Mouse (Mus musculus) intestine, embryonic 14.5 days (tissue): ENCODE data around the gene Fancc. TPM values are rescaled to one million over a fixed set of nuclear protein-coding genes. Genes with fewer than 3 reads are reported as not detected.
"Not testable (repeated sequence)": the region's sequence is repeated elsewhere in the genome, so short reads cannot be mapped to it uniquely, and the experiment has no call there.

ENCODE experiments used
- ATAC-seq: fragments of 200-750 bp; cut with Nextera tagmentation; replicated peaks from 2 replicates; pipeline ENCODE4 v1.8.0; 2017; ENCODE audit warnings: low read depth, moderate number of reproducible peaks, moderate TSS enrichment, moderate library complexity; ENCODE audit not compliant: low FRiP score, low TSS enrichment
- DNase-seq: peaks from one replicate; pipeline ENCODE4 v3.0.0-alpha.2; 2018; ENCODE audit warnings: low spot score
- H3K27ac ChIP-seq: fragments of 300-500 bp; sonication (generic); 2 replicates; pipeline ENCODE4 v1.5.1; 2014; ENCODE audit warnings: low read depth, mild to moderate bottlenecking, control low read depth
- H3K27me3 ChIP-seq: fragments of 300-500 bp; sonication (generic); replicated peaks from 2 replicates; pipeline ENCODE4 v1.6.1; 2014; ENCODE audit warnings: low read length, control low read depth; ENCODE audit not compliant: control insufficient read depth, insufficient read depth
- H3K36me3 ChIP-seq: fragments of 300-500 bp; sonication (generic); 2 replicates; pipeline ENCODE4 v1.6.1; 2014; ENCODE audit warnings: low read length, control low read depth; ENCODE audit not compliant: control insufficient read depth, insufficient read depth
- H3K4me1 ChIP-seq: fragments of 300-500 bp; sonication (generic); replicated peaks from 2 replicates; pipeline ENCODE4 v1.6.1; 2014; ENCODE audit warnings: low read length, control low read depth, mixed read lengths; ENCODE audit not compliant: control insufficient read depth, insufficient read depth
- H3K4me2 ChIP-seq: fragments of 300-500 bp; sonication (generic); 2 replicates; pipeline ENCODE4 v1.6.1; 2014; ENCODE audit warnings: low read length
- H3K4me3 ChIP-seq: fragments of 300-500 bp; sonication (generic); 2 replicates; pipeline ENCODE4 v1.5.1; 2014; ENCODE audit warnings: low read depth, low read length, control low read depth, mixed read lengths
- H3K9ac ChIP-seq: fragments of 300-500 bp; sonication (generic); 2 replicates; pipeline ENCODE4 v1.6.1; 2014; ENCODE audit warnings: mild to moderate bottlenecking, low read length
- H3K9me3 ChIP-seq: fragments of 300-500 bp; sonication (generic); 2 replicates; pipeline ENCODE4 v1.6.1; 2016; ENCODE audit warnings: low read length, control low read depth; ENCODE audit not compliant: control insufficient read depth
- WGBS: fragments of 180-500 bp; shearing (Covaris S2); extraction: QIAGEN DNeasy Blood & Tissue Kit; methylation state at CpG from one replicate; pipeline ENCODE4 v1.1.7; 2014; 5-methylcytosine and 5-hydroxymethylcytosine counted together
- polyA plus RNA-seq: library from polyadenylated mRNA; unstranded; fragments of >200 nt; fragmentation: Nextera tagmentation; extraction: Ambion mirVana; gene quantifications from 2 replicates; pipeline ENCODE4 v1.2.1, GENCODE M21; 2014

Gene Fancc
- polyA plus RNA-seq, 1 experiment from 2014 or later, result 18.3 TPM

- Histone ChIP-seq H3K9me3 (no peaks in the 10 kb centered on the region), H3K27ac (no peak overlapping the region), H3K4me3 (no peak overlapping the region), H3K4me1 (no peaks in the 10 kb centered on the region), H3K36me3 (no peaks in the 10 kb centered on the region), H3K27me3 (no peaks in the 10 kb centered on the region), H3K4me2 (no peak overlapping the region), H3K9ac (no peak overlapping the region)
- 60% methylated on average over 7 of the region's 7 CpGs for WGBS
- DNase-seq (no peak), ATAC-seq (no peak)
These were observed 45.9 kb downstream of the Fancc start for GRCm38 (mm10) chr13:63451140-63451539.

- ATAC-seq, result no peak
- no peaks in the 10 kb centered on the region for H3K27me3 ChIP-seq
These were observed 51.7 kb downstream of the Fancc start for GRCm38 (mm10) chr13:63445419-63445818.

GRCm38 (mm10) chr13:63432759-63433158 is 64.3 kb downstream of the Fancc start:
- Histone ChIP-seq H3K4me1 (no peaks in the 10 kb centered on the region; the same call in 1 of the 2 replicates), H3K4me3 (no peak overlapping the region), H3K9ac (no peak overlapping the region), H3K36me3 (no peaks in the 10 kb centered on the region), H3K4me2 (no peak overlapping the region), H3K9me3 (no peaks in the 10 kb centered on the region), H3K27ac (no peak overlapping the region), H3K27me3 (no peaks in the 10 kb centered on the region)
- DNase-seq, result no peak
- 93% methylated on average over 3 of the region's 3 CpGs for WGBS
- no peak for ATAC-seq

More at GRCm38 (mm10) chr13:63445419-63445818, 51.7 kb downstream of the Fancc start:
- Histone ChIP-seq H3K4me3 (no peak overlapping the region), H3K4me1 (no peaks in the 10 kb centered on the region), H3K36me3 (no peaks in the 10 kb centered on the region), H3K9me3 (no peaks in the 10 kb centered on the region), H3K27ac (no peak overlapping the region), H3K4me2 (no peak overlapping the region), H3K9ac (no peak overlapping the region)
- no peak for DNase-seq
- WGBS, result 67% methylated on average over 6 of the region's 6 CpGs

- WGBS, result 9% methylated on average over 5 of the region's 5 CpGs
- Histone ChIP-seq H3K9ac (peak overlapping the region; percentile 74), H3K27ac (peak overlapping the region; percentile 97), H3K36me3 (no peaks in the 10 kb centered on the region), H3K9me3 (no peaks in the 10 kb centered on the region), H3K27me3 (no peaks in the 10 kb centered on the region), H3K4me2 (peak overlapping the region; percentile 48), H3K4me1 (no peaks in the 10 kb centered on the region; the same call in 1 of the 2 replicates), H3K4me3 (peak overlapping the region; percentile 56)
- DNase-seq, result no peak
- ATAC-seq, result no peak
These were observed 65.3 kb downstream of the Fancc start for GRCm38 (mm10) chr13:63431857-63432191.

GRCm38 (mm10) chr13:63431030-63431856 is 65.8 kb downstream of the Fancc start:
- peak overlapping the region; percentile 97 for H3K27ac ChIP-seq
- peak overlapping the region; percentile 74 for H3K9ac ChIP-seq
- H3K4me1 ChIP-seq, result no peaks in the 10 kb centered on the region; the same call in 1 of the 2 replicates
- ATAC-seq (peak; percentile 97), DNase-seq (peak; percentile 98)
- WGBS, result under 1% methylated on average over 74 of the region's 82 CpGs
- no peaks in the 10 kb centered on the region for H3K9me3 ChIP-seq
- peak overlapping the region; percentile 56 for H3K4me3 ChIP-seq
- no peaks in the 10 kb centered on the region for H3K27me3 ChIP-seq
- H3K36me3 ChIP-seq, result no peaks in the 10 kb centered on the region
- H3K4me2 ChIP-seq, result peak overlapping the region; percentile 48

GRCm38 (mm10) chr13:63430681-63431029 is 66.4 kb downstream of the Fancc start:
- no peaks in the 10 kb centered on the region for H3K27me3 ChIP-seq
- no peaks in the 10 kb centered on the region for H3K9me3 ChIP-seq
- H3K4me1 ChIP-seq, result no peaks in the 10 kb centered on the region; the same call in 1 of the 2 replicates
- no peak for DNase-seq
- ATAC-seq, result peak; percentile 77
- peak overlapping the region; percentile 97 for H3K27ac ChIP-seq
- peak overlapping the region; percentile 74 for H3K9ac ChIP-seq
- H3K4me2 ChIP-seq, result peak overlapping the region; percentile 43
- no peaks in the 10 kb centered on the region for H3K36me3 ChIP-seq
- WGBS, result 0% methylated on average over 4 of the region's 4 CpGs
- H3K4me3 ChIP-seq, result peak overlapping the region; percentile 56

GRCm38 (mm10) chr13:63430206-63430605 is 66.9 kb downstream of the Fancc start:
- H3K4me2 ChIP-seq, result peak overlapping the region; percentile 43
- no peaks in the 10 kb centered on the region for H3K27me3 ChIP-seq
- no peak overlapping the region; the same call in 1 of the 2 replicates for H3K9ac ChIP-seq
- DNase-seq (no peak), ATAC-seq (no peak)
- WGBS, result 75% methylated on average over 9 of the region's 9 CpGs
- H3K9me3 ChIP-seq, result no peaks in the 10 kb centered on the region
- H3K27ac ChIP-seq, result peak overlapping the region; percentile 97; the same call in 1 of the 2 replicates
- no peaks in the 10 kb centered on the region; the same call in 1 of the 2 replicates for H3K4me1 ChIP-seq
- H3K36me3 ChIP-seq, result no peaks in the 10 kb centered on the region
- H3K4me3 ChIP-seq, result peak overlapping the region; percentile 56

GRCm38 (mm10) chr13:63428211-63428610 is 68.9 kb downstream of the Fancc start:
- H3K4me1 ChIP-seq, DNase-seq, H3K9ac ChIP-seq, H3K9me3 ChIP-seq, H3K36me3 ChIP-seq, ATAC-seq, H3K27me3 ChIP-seq, H3K27ac ChIP-seq, H3K4me3 ChIP-seq, H3K4me2 ChIP-seq: not testable (repeated sequence)
- 94% methylated on average over 5 of the region's 5 CpGs for WGBS

- ATAC-seq (no peak), DNase-seq (no peak)
- Histone ChIP-seq H3K4me1 (no peaks in the 10 kb centered on the region), H3K9me3 (no peaks in the 10 kb centered on the region), H3K4me3 (no peak overlapping the region), H3K27ac (no peak overlapping the region), H3K36me3 (no peaks in the 10 kb centered on the region), H3K4me2 (no peak overlapping the region), H3K9ac (no peak overlapping the region), H3K27me3 (no peaks in the 10 kb centered on the region)
- WGBS, result 91% methylated on average over 2 of the region's 2 CpGs
These were observed 74.0 kb downstream of the Fancc start for GRCm38 (mm10) chr13:63423060-63423459.
